Mouse (Mus musculus) erythroblast, embryonic 14.5 days (primary cell): ENCODE results near the gene Trim17.

Experiments used
- GATA1 ChIP-seq: IDR thresholded peaks from 2 replicates; pipeline ENCODE4 v1.6.1; 2012; ENCODE audit warnings: low read length, inconsistent platforms, mixed read lengths
- TAL1 ChIP-seq: IDR thresholded peaks from 3 replicates; pipeline ENCODE4 v1.6.1; 2012; ENCODE audit warnings: low read length, inconsistent platforms, mixed read lengths

GRCm38 (mm10) chr11:58927790-58928651 is 26.5 kb upstream of the Trim17 start:
- TF ChIP-seq TAL1, result no peak
- no peak for TF ChIP-seq GATA1
